Mouse (Mus musculus): Measurements from ENCODE around the gene Gm44511.

GRCm38 (mm10) chr6:128836955-128837334 is 10.8 kb upstream of the Gm44511 start:
- no peak for TF ChIP-seq POLR2A (IDR thresholded peaks at IDR 0.05; ENCODE audit: control insufficient read depth, low read depth, low read length)
- TF ChIP-seq CTCF (IDR thresholded peaks at IDR 0.05; ENCODE audit: control insufficient read depth, insufficient read depth, insufficient replicate concordance, low read depth, low read length): no peak

Data from testis, adult 2 months (tissue).